Mouse (Mus musculus) midbrain, postnatal 0 days (tissue): ENCODE data around the gene Gm10643. TPM values are rescaled to one million over a fixed set of nuclear protein-coding genes. Genes with fewer than 3 reads are reported as not detected.

Experiments
- ATAC-seq: fragments of 200-750 bp; cut with Nextera tagmentation; 2 replicates; pipeline ENCODE4 v1.8.0; 2017; ENCODE audit warnings: moderate number of reproducible peaks, mild to moderate bottlenecking, moderate TSS enrichment, moderate library complexity; ENCODE audit not compliant: low FRiP score
- DNase-seq: peaks from one replicate; pipeline ENCODE4 v3.0.0-alpha.2; 2015; ENCODE audit warnings: low spot score
- H3K27ac ChIP-seq: fragments of 300-500 bp; sonication (generic); 2 replicates; pipeline ENCODE4 v1.5.1; 2014; ENCODE audit warnings: low read depth, mild to moderate bottlenecking, low read length, mixed read lengths
- H3K27me3 ChIP-seq: fragments of 300-500 bp; sonication (generic); 2 replicates; pipeline ENCODE4 v1.6.1; 2014; ENCODE audit warnings: low read length, control low read depth, mixed read lengths; ENCODE audit not compliant: insufficient read depth
- H3K36me3 ChIP-seq: fragments of 300-500 bp; sonication (generic); 2 replicates; pipeline ENCODE4 v1.6.1; 2014; ENCODE audit warnings: low read length, control low read depth, mixed read lengths; ENCODE audit not compliant: insufficient read depth
- H3K4me1 ChIP-seq: fragments of 300-500 bp; sonication (generic); 2 replicates; pipeline ENCODE4 v1.6.1; 2014; ENCODE audit warnings: mild to moderate bottlenecking, control low read depth, antibody characterized with exemption, low read length, mixed read lengths; ENCODE audit not compliant: insufficient read depth
- H3K4me2 ChIP-seq: fragments of 300-500 bp; sonication (generic); 2 replicates; pipeline ENCODE4 v1.6.1; 2014; ENCODE audit warnings: low read depth, mild to moderate bottlenecking, low read length, mixed read lengths; ENCODE audit not compliant: poor library complexity, severe bottlenecking
- H3K4me3 ChIP-seq: fragments of 300-500 bp; sonication (generic); 2 replicates; pipeline ENCODE4 v1.5.1; 2014; ENCODE audit warnings: low read depth, mild to moderate bottlenecking, low read length, moderate library complexity
- H3K9ac ChIP-seq: fragments of 300-500 bp; sonication (generic); replicated peaks from 2 replicates; pipeline ENCODE4 v1.6.1; 2014; ENCODE audit warnings: mild to moderate bottlenecking, low read length, moderate library complexity, mixed read lengths; ENCODE audit not compliant: poor library complexity, severe bottlenecking
- H3K9me3 ChIP-seq: fragments of 300-500 bp; sonication (generic); 2 replicates; pipeline ENCODE4 v1.6.1; 2016; ENCODE audit warnings: low read length, control low read depth
- CTCF ChIP-seq: IDR thresholded peaks from 2 replicates; pipeline ENCODE4 v1.5.1; 2016; ENCODE audit warnings: antibody characterized with exemption, mild to moderate bottlenecking
- WGBS: fragments of 180-500 bp; shearing (Covaris S2); extraction: QIAGEN DNeasy Blood & Tissue Kit; methylation state at CpG from one replicate; pipeline ENCODE4 v1.1.7; 2014; 5-methylcytosine and 5-hydroxymethylcytosine counted together
- polyA plus RNA-seq: library from polyadenylated mRNA; unstranded; fragments of >200 nt; fragmentation: Nextera tagmentation; extraction: Ambion mirVana; gene quantifications from 2 replicates; pipeline ENCODE4 v1.2.1, GENCODE M21; 2015
- total RNA-seq: library from RNA; depleted of rRNA; stranded (reverse); fragments of >200 nt; gene quantifications from 2 replicates; pipeline ENCODE4 v1.2.3, GENCODE M21; 2014

Gene Gm10643
- total and polyA plus RNA-seq, 2 experiments from 2014 or later, result 1.7 to 3.0 TPM

DNA sequence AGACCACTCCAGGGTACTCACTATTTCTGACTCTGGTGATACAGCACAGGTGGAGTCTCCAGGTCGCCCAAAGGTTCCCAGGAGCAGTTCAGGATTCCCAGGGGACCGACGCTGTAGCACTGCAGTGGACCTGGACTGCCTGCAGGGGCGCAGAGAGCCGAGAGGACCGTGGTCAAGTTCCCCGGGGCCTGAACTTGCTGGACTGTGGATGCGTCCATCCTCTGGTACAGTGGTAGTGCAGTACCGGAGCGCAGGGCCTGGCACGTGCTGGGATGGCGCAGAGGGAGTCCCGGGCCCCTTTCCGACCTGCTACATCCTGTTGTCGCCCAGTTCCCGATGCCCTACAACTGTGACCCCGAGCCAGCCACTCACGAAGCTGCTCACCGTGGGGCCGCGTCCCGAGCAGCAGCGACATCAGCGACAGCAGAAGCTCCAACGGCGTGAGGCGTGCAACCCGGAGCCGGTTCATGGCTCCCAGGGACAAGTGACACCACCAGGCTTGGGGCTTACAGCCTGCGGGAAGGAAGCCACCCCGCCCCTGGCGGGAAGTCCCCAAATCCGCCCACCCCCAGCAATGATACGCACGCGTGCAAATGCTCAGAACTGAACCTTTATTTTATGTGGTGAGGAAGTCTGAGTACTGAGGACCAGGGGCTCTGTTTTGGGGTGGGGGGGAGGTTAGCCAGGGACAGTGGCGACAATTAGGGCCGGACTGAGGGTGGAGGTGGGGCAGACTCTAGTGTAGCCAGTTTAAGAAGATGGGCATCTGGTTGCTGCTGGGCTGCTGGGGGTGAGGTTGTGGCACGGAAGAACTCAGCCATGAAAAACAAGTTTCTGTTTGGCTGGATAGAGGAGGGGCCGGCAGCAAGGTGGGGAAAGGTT lies 22.6 kb downstream of the Gm10643 start, which contains the start of gene Il27ra:
Il27ra (minus strand) TSS at position 524 of the 882 bp plus-strand sequence.
- no peak within 1 kb of the TSS for H3K27ac ChIP-seq
- WGBS, result 5% methylated on average over 40 of the region's 40 CpGs
- TF ChIP-seq CTCF, result peak; percentile 73
- H3K4me2 ChIP-seq, result peak within 1 kb of the TSS; percentile 51
- H3K27me3 ChIP-seq, result peaks cover 45% of the 10 kb centered on the region
- 0 out of 2 replicates have a peak within 1 kb of the TSS, but pooled peaks have one; percentile 33 for H3K9ac ChIP-seq
- peaks cover 4% of the 10 kb centered on the region; the same call in 1 of the 2 replicates for H3K4me1 ChIP-seq
- no peaks in the 10 kb centered on the region for H3K36me3 ChIP-seq
- peak within 1 kb of the TSS; percentile 26 for H3K4me3 ChIP-seq
- H3K9me3 ChIP-seq, result no peaks in the 10 kb centered on the region
- ATAC-seq, result peak; percentile 66; the same call in 1 of the 2 replicates
- peak; percentile 76 for DNase-seq

- 9% methylated on average over 5 of the region's 5 CpGs for WGBS
- Histone ChIP-seq H3K27me3 (peaks cover 38% of the 10 kb centered on the region), H3K4me2 (no peak overlapping the region), H3K9me3 (no peaks in the 10 kb centered on the region), H3K36me3 (no peaks in the 10 kb centered on the region), H3K9ac (no peak overlapping the region), H3K4me3 (no peak overlapping the region), H3K4me1 (peaks cover 4% of the 10 kb centered on the region; the same call in 1 of the 2 replicates), H3K27ac (no peak overlapping the region)
- TF ChIP-seq CTCF, result peak; percentile 90
- ATAC-seq, result no peak
- DNase-seq, result peak; percentile 89
Measured at GRCm38 (mm10) chr8:84039050-84039449, 25.9 kb downstream of the Gm10643 start.

GRCm38 (mm10) chr8:84038015-84038414 lies 26.9 kb downstream of the Gm10643 start:
- no peak for ATAC-seq
- no peak overlapping the region for H3K4me2 ChIP-seq
- TF ChIP-seq CTCF, result no peak

DNA sequence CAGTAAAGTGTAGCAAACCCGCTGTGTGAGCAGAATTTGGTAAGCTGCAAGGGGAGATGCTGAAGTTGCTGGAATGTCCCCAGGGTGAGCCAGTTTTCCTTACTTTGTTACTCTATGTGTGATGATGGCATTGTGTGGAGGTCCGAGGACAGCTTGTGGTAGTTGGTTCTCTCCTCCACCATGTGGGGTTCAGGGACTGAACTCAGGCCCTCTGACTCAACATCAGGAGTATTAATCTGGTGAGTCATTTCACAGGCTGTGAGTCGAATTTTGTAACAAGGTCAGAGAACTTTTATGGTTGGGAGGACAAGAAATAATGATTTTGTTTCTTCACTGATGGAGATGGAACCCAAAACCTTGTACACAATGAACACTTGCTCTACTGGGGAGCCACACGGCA lies 32.2 kb downstream of the Gm10643 start:
- DNase-seq, result no peak
- no peak for TF ChIP-seq CTCF
- Histone ChIP-seq H3K4me2 (no peak overlapping the region), H3K27ac (no peak overlapping the region), H3K4me1 (no peaks in the 10 kb centered on the region), H3K36me3 (no peaks in the 10 kb centered on the region), H3K4me3 (no peak overlapping the region), H3K9ac (no peak overlapping the region), H3K9me3 (no peaks in the 10 kb centered on the region), H3K27me3 (peaks cover 15% of the 10 kb centered on the region; the same call in 1 of the 2 replicates)
- WGBS, result 78% methylated on average over 4 of the region's 4 CpGs
- no peak for ATAC-seq

More at GRCm38 (mm10) chr8:84038015-84038414, 26.9 kb downstream of the Gm10643 start:
- no peaks in the 10 kb centered on the region for H3K9me3 ChIP-seq
- H3K9ac ChIP-seq, result no peak overlapping the region
- no peak overlapping the region for H3K4me3 ChIP-seq
- H3K36me3 ChIP-seq, result no peaks in the 10 kb centered on the region
- no peak for DNase-seq
- peaks cover 4% of the 10 kb centered on the region; the same call in 1 of the 2 replicates for H3K4me1 ChIP-seq
- H3K27me3 ChIP-seq, result peaks cover 27% of the 10 kb centered on the region
- WGBS, result 69% methylated on average over 5 of the region's 5 CpGs
- H3K27ac ChIP-seq, result no peak overlapping the region

DNA sequence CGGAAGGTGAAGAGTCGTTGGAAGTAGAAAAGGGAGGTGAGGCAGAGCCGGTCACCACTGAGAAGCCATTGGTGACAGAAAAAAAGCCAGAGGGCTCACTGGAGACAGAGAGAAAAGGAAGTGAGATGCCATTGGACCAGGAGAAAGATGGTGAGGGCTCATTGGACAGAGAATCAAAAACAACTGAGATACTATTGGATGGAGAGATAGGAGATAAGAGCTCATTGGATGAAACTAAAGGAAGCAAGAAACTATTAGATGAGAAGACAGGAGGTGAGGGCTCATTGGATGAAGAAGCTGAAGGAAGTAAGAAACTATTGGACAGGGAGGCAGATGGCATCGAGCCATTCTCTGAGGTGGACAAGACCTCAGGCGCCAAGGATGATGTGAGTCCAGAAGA lies 35.7 kb downstream of the Gm10643 start:
- Histone ChIP-seq H3K27me3 (peaks cover 22% of the 10 kb centered on the region; the same call in 1 of the 2 replicates), H3K9me3 (no peaks in the 10 kb centered on the region), H3K9ac (no peak overlapping the region), H3K36me3 (no peaks in the 10 kb centered on the region), H3K4me3 (no peak overlapping the region), H3K4me1 (no peaks in the 10 kb centered on the region), H3K27ac (no peak overlapping the region), H3K4me2 (no peak overlapping the region)
- ATAC-seq, result no peak
- no peak for DNase-seq
- TF ChIP-seq CTCF, result no peak
- 89% methylated on average over 5 of the region's 5 CpGs for WGBS

DNA sequence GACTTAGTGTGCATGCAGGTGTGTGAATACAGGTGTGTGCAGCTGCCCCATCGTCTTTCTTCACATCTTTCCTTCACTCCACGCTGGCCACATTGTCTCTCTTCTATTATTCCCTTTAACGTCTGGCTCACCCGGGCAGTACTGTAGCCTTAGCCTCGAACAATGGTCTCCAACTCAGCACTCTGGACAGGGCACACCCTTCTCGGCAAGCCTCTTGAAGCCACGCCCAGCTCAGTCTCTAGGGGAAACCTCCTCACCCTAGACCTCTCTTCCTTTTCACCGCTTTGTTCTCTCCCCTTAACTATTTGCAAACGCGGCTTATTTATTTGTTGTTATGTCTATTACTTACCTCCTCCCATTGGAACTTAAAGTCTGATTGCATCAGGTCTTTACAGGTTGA lies 37.5 kb downstream of the Gm10643 start:
- Histone ChIP-seq H3K4me1 (no peaks in the 10 kb centered on the region), H3K4me2 (no peak overlapping the region), H3K4me3 (no peak overlapping the region), H3K9me3 (no peaks in the 10 kb centered on the region), H3K27ac (no peak overlapping the region), H3K27me3 (peaks cover 22% of the 10 kb centered on the region; the same call in 1 of the 2 replicates), H3K9ac (no peak overlapping the region), H3K36me3 (no peaks in the 10 kb centered on the region)
- 9% methylated on average over 10 of the region's 10 CpGs for WGBS
- TF ChIP-seq CTCF, result no peak
- DNase-seq (no peak), ATAC-seq (no peak)
